Mouse (Mus musculus): ENCODE results near the gene Limch1. TPM values are rescaled to one million over a fixed set of nuclear protein-coding genes. Genes with fewer than 3 reads are reported as not detected.

Gene Limch1
- polyA plus RNA-seq, 1 experiment from 2014 or later = 41.5 TPM

GRCm38 (mm10) chr5:66929291-66929690 is 183.7 kb downstream of the Limch1 start:
- H3K9me3 ChIP-seq = no peaks in the 10 kb centered on the region

GRCm38 (mm10) chr5:66933134-66933804 is 187.6 kb downstream of the Limch1 start:
- Histone ChIP-seq H3K27me3 (no peaks in the 10 kb centered on the region), H3K4me3 (no peak overlapping the region), H3K9ac (replicated peaks) (no peak overlapping the region), H3K4me1 (0 out of 2 replicates have a peak, but pooled peaks cover 4% of the 10 kb centered on the region), H3K4me2 (replicated peaks) (no peak overlapping the region), H3K27ac (replicated peaks) (no peak overlapping the region), H3K9me3 (no peaks in the 10 kb centered on the region), H3K36me3 (no peaks in the 10 kb centered on the region)
- no peak for ATAC-seq (ENCODE audit: low FRiP score, low read depth)
- WGBS = 62% methylated on average over 10 of the region's 10 CpGs

More at GRCm38 (mm10) chr5:66929291-66929690, 183.7 kb downstream of the Limch1 start:
- Histone ChIP-seq H3K4me3 (no peak overlapping the region), H3K27me3 (no peaks in the 10 kb centered on the region), H3K4me1 (0 out of 2 replicates have a peak, but pooled peaks cover 4% of the 10 kb centered on the region), H3K36me3 (no peaks in the 10 kb centered on the region), H3K27ac (replicated peaks) (no peak overlapping the region), H3K9ac (replicated peaks) (no peak overlapping the region), H3K4me2 (replicated peaks) (no peak overlapping the region)
- no peak for ATAC-seq (ENCODE audit: low FRiP score, low read depth)
- WGBS = 90% methylated on average over 6 of the region's 6 CpGs

DNA sequence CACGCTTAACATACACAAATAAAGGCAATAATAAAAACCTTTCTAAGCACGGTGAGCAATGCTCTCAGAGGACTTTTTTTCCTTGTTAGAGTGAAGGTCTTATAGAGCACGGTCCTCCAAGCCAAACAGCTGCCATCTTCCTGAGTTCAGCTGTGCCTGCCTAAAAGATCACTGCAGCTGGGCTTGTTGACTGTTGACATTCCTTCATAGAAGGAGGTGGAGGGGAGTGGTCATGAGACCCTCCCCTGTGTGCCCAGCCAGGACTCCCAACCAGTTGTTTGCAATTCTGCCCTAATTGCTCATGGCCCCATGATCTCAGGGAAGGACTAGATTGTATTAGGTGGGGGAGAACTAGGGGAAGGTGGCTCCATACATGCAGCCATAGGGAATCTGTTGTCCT is 189.0 kb downstream of the Limch1 start:
- H3K27me3 ChIP-seq = no peaks in the 10 kb centered on the region
- no peaks in the 10 kb centered on the region for H3K9me3 ChIP-seq
- H3K9ac ChIP-seq (replicated peaks) = no peak overlapping the region
- 0 out of 2 replicates have a peak, but pooled peaks cover 4% of the 10 kb centered on the region for H3K4me1 ChIP-seq
- no peak overlapping the region for H3K4me3 ChIP-seq
- WGBS = 78% methylated on average over 3 of the region's 3 CpGs
- H3K4me2 ChIP-seq (replicated peaks) = no peak overlapping the region
- ATAC-seq (ENCODE audit: low FRiP score, low read depth) = no peak
- H3K36me3 ChIP-seq = no peaks in the 10 kb centered on the region
- H3K27ac ChIP-seq (replicated peaks) = no peak overlapping the region

- Histone ChIP-seq H3K36me3 (no peaks in the 10 kb centered on the region), H3K4me2 (replicated peaks) (no peak overlapping the region), H3K27ac (replicated peaks) (no peak overlapping the region), H3K9ac (replicated peaks) (no peak overlapping the region), H3K4me1 (0 out of 2 replicates have a peak, but pooled peaks cover 4% of the 10 kb centered on the region), H3K9me3 (no peaks in the 10 kb centered on the region), H3K4me3 (no peak overlapping the region), H3K27me3 (no peaks in the 10 kb centered on the region)
- 52% methylated on average over 9 of the region's 9 CpGs for WGBS
- ATAC-seq (ENCODE audit: low FRiP score, low read depth) = no peak
Measured at GRCm38 (mm10) chr5:66937376-66937775, 191.7 kb downstream of the Limch1 start.

DNA sequence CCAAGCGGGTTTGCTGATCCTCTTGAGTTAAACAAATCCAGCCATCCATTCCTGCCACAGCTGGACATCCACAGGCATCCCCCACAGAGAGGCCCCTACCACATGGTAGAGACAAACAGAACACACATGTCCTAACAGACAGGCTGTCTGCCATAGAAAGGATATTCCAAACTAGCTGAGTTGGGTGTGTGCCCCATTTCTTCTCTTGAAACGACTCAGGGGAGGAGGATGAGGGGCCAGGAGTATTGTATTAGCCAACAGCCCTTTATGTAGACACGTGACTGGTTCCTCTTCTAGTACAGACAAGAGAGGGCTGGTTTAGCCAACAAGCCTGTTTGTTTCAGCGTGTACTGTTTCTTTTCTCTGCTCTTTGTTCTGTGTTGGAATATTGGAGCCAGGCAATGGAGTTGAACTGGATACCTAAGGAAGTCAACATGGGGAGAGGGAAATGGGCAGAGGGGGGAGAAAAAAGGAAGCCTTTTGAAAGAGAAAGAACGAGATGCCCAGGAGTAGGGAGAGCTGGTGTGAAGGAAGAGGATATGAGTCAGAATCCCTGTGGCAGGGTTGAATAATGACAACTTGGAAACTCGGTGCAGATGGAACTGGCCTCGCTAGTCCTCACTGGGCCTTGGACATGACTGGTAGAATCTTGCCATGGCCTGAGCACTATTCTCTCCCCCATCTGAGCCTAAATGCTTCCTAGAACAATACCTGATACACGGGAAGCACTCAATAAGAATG is 196.3 kb downstream of the Limch1 start:
- H3K9me3 ChIP-seq = no peaks in the 10 kb centered on the region
- H3K4me1 ChIP-seq = no peaks in the 10 kb centered on the region
- no peak overlapping the region for H3K9ac ChIP-seq (replicated peaks)
- no peaks in the 10 kb centered on the region for H3K27me3 ChIP-seq
- WGBS = 77% methylated on average over 8 of the region's 8 CpGs
- no peak overlapping the region for H3K4me2 ChIP-seq (replicated peaks)
- ATAC-seq (ENCODE audit: low FRiP score, low read depth) = no peak
- no peaks in the 10 kb centered on the region for H3K36me3 ChIP-seq
- no peak overlapping the region for H3K27ac ChIP-seq (replicated peaks)
- H3K4me3 ChIP-seq = no peak overlapping the region

- Histone ChIP-seq H3K4me1 (peaks cover 2% of the 10 kb centered on the region; the same call in 1 of the 2 replicates), H3K4me3 (no peak overlapping the region), H3K27me3 (no peaks in the 10 kb centered on the region), H3K4me2 (replicated peaks) (no peak overlapping the region), H3K27ac (replicated peaks) (no peak overlapping the region), H3K36me3 (no peaks in the 10 kb centered on the region), H3K9me3 (no peaks in the 10 kb centered on the region), H3K9ac (replicated peaks) (no peak overlapping the region)
- ATAC-seq (ENCODE audit: low FRiP score, low read depth) = no peak
- WGBS = 96% methylated on average over 2 of the region's 2 CpGs
Measured at GRCm38 (mm10) chr5:66942922-66943321, 197.3 kb downstream of the Limch1 start.

DNA sequence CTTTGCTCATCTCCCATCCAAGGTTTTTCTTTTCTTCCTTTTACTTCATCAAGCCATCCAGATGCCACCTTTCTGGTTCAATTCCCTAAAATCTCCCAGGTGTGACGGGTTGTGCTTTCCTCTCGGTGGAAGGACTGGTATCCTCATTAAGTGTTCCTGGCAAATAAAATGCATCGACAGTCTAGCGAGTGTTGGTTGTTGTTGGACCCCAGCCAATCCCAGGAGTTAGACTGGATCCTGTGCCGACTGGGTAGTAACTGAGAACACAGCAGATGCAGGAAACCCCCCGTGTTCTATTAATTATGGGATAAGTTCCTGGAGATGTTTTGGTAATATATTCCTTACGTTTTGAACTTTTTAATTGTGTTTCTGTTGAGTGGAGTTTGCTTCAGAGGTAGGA is 197.9 kb downstream of the Limch1 start:
- Histone ChIP-seq H3K4me2 (replicated peaks) (no peak overlapping the region), H3K9me3 (no peaks in the 10 kb centered on the region), H3K9ac (replicated peaks) (no peak overlapping the region), H3K27me3 (no peaks in the 10 kb centered on the region), H3K36me3 (no peaks in the 10 kb centered on the region), H3K4me3 (no peak overlapping the region), H3K27ac (replicated peaks) (no peak overlapping the region), H3K4me1 (peaks cover 8% of the 10 kb centered on the region; the same call in 1 of the 2 replicates)
- ATAC-seq (ENCODE audit: low FRiP score, low read depth) = no peak
- WGBS = 84% methylated on average over 7 of the region's 7 CpGs

- Histone ChIP-seq H3K4me2 (replicated peaks) (no peak overlapping the region), H3K9ac (replicated peaks) (no peak overlapping the region), H3K27ac (replicated peaks) (no peak overlapping the region), H3K27me3 (no peaks in the 10 kb centered on the region), H3K4me1 (peaks cover 12% of the 10 kb centered on the region; the same call in 1 of the 2 replicates), H3K4me3 (no peak overlapping the region), H3K36me3 (no peaks in the 10 kb centered on the region), H3K9me3 (no peaks in the 10 kb centered on the region)
- no peak for ATAC-seq (ENCODE audit: low FRiP score, low read depth)
- WGBS = 76% methylated on average over 6 of the region's 6 CpGs
Measured at GRCm38 (mm10) chr5:66947958-66948357, 202.3 kb downstream of the Limch1 start.

DNA sequence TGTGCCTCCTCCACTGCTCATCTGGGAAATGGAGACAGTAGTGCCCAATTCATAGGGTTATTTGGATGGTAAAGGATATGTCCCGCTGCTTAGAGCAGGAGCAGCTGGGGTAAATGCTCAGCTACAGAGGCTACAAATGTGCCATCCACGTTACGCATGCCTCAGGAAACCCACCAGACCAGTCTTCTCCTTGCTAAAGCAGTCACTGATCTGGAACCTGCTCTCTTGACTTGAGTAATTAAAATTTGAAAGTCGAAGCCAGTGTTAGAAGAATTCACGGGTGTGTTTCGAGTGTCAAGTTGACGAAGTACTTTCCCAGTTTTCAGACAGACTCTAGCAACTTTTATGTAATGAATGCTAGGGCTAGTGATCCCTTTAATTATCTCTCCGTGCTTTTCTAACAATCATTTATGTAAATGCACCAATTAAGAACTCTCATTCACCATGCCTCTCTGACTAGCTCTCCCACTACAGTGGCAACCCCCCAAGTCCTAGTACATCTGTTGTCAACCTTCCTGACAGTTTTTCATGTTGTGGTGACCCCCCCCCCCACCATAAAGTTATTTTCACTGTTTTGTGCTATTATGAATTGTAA is 203.6 kb downstream of the Limch1 start:
- 76% methylated on average over 8 of the region's 8 CpGs for WGBS
- H3K27me3 ChIP-seq = no peaks in the 10 kb centered on the region
- H3K9ac ChIP-seq (replicated peaks) = no peak overlapping the region
- H3K27ac ChIP-seq (replicated peaks) = no peak overlapping the region
- no peak overlapping the region for H3K4me3 ChIP-seq
- ATAC-seq (ENCODE audit: low FRiP score, low read depth) = no peak
- H3K36me3 ChIP-seq = no peaks in the 10 kb centered on the region
- H3K4me1 ChIP-seq = peaks cover 12% of the 10 kb centered on the region
- no peaks in the 10 kb centered on the region for H3K9me3 ChIP-seq
- H3K4me2 ChIP-seq (replicated peaks) = no peak overlapping the region

DNA sequence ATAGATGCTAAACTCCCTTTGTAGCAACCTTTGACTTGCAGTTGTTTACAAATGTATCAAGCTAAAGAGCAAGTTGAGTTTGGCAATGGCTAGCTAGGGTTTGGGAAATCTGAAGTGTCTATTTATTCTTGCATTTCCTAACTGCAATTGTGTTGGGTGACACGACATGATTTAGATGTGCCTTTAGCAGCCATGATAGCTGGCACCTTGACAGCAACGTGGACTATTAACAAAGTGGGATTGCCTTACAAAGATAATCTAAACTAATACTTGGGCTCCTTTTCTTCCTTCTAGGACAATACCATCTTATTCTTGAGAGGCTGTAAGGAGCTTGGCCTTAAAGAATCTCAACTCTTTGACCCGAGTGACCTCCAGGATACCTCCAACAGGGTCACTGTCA is 207.7 kb downstream of the Limch1 start:
- H3K4me1 ChIP-seq = peaks cover 5% of the 10 kb centered on the region
- WGBS = 72% methylated on average over 3 of the region's 3 CpGs
- ATAC-seq (ENCODE audit: low FRiP score, low read depth) = no peak

GRCm38 (mm10) chr5:66953971-66954644 is 208.5 kb downstream of the Limch1 start:
- 60% methylated on average over 7 of the region's 7 CpGs for WGBS
- Histone ChIP-seq H3K9me3 (no peaks in the 10 kb centered on the region), H3K4me2 (replicated peaks) (no peak overlapping the region), H3K27ac (replicated peaks) (no peak overlapping the region), H3K9ac (replicated peaks) (no peak overlapping the region), H3K36me3 (no peaks in the 10 kb centered on the region), H3K4me1 (peaks cover under 1% of the 10 kb centered on the region), H3K27me3 (no peaks in the 10 kb centered on the region), H3K4me3 (no peak overlapping the region)
- 0 out of 2 replicates have a peak, but pooled peaks have one; percentile 30 for ATAC-seq (ENCODE audit: low FRiP score, low read depth)

More for the DNA sequence above, 207.7 kb downstream of the Limch1 start:
- H3K9me3 ChIP-seq = no peaks in the 10 kb centered on the region
- H3K9ac ChIP-seq (replicated peaks) = no peak overlapping the region
- H3K4me2 ChIP-seq (replicated peaks) = no peak overlapping the region
- no peaks in the 10 kb centered on the region for H3K27me3 ChIP-seq
- H3K4me3 ChIP-seq = no peak overlapping the region
- no peak overlapping the region for H3K27ac ChIP-seq (replicated peaks)
- no peaks in the 10 kb centered on the region for H3K36me3 ChIP-seq
